Mouse (Mus musculus) embryo, embryonic 10 days (tissue): Measurements from ENCODE around the gene Kiss1.
A peak's percentile ranks its signal among the peaks of the same experiment; 100 is the strongest.
"Not testable (repeated sequence)": the region's sequence is repeated elsewhere in the genome, so short reads cannot be mapped to it uniquely, and the experiment has no call there.

Experiments
- DNase-seq: peaks from one replicate; pipeline ENCODE4 v3.0.0-alpha.2; 2015; ENCODE audit warnings: low spot score

Kiss1 gene

DNA sequence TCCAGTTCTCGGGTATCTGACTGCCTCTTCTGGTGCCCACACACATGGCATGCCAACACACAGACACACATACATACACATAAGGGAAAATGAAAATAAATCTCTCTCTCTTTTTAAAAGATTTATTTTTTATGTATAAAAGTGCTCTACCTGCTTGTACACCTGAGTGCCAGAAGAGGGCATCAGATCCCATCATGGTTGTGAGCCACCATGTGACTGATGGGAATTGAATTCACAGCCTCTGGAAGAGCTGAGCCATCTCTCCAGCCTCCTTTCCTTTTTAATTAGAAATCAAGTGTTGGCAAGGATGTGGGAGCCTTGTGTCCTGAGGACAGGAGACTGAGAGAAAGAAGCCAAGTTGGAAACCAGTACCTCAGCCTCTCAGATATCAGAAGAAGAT is 4.5 kb upstream of the Kiss1 start:
- no peak for DNase-seq

DNA sequence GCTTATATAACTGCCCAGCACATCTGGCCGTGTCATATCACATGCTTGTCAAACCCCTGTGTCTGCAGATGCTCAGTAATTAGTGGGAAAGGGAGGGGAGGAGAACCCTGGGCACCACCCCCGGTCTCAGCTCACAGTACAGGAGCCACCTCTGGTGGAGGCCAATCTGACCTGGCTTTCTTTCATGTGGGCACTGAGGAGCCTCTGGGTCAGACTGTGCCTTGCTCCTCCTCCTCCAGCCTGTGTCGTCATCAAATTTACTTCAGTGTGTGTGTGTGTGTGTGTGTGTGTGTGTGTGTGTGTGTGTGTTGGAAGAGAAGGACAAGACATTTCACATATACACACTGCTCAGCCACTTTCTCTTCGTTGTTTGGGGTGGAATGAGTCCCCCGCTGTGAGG is 1.7 kb downstream of the Kiss1 start:
- DNase-seq: no peak

DNA sequence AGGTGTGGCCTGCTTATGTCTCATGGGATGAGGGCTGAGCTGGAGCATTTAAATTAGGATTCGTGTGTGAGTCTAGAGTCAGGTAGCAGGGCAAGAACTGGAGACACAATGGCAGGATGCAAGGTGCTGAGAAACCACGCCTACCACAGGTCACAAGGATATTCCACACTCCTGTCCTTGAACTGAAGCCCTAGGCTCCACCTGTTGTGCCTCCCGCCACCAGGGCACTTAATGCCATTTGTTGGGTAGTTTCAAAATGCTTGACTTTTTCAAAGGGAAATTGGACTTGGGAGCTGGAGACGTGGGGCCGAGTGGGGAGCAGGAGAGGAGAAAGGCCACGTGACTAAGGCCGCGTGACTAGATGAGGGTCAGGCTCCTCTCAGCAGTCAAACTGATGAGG is 4.3 kb downstream of the Kiss1 start:
- no peak for DNase-seq

DNA sequence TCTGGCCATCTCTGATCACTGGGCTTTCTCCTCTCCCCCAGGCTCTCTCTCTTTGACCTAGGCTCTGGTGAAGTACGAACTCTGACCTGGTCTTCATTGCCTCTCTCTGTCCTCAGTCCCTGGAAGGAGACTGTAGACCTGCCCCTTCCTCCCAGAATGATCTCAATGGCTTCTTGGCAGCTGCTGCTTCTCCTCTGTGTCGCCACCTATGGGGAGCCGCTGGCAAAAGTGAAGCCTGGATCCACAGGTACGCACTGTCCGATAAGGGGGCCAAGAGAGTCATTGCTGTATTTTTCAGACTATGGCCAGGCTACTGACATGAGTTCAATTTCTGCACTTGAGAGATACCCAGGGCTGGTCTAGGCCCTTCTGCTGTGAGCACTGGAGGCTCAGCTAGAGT is 5.4 kb downstream of the Kiss1 start:
- no peak for DNase-seq

DNA sequence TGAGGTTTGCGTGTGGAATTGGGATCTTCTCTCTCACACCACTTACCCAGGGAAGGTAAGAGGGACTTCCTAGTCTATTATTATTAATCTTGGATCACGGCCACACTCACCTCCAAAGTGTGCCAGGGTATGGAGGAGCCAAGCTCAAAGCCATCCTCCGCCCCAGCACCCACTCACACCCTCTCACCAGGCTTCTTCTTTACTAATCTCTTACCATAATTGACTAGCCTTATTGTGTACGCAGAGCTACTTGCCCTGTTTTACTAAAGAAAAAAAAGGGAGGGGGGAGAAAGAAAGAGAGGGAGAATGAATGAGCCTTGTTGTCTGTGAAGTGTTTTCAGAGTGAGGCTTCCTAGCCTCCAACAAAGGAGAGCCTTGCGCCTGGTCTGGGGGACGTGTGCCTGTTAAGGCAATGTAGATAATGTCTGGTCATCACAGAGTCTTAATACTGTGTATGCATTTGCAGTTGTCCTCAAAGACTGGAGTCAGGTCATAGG is 6.7 kb downstream of the Kiss1 start:
- no peak for DNase-seq

DNA sequence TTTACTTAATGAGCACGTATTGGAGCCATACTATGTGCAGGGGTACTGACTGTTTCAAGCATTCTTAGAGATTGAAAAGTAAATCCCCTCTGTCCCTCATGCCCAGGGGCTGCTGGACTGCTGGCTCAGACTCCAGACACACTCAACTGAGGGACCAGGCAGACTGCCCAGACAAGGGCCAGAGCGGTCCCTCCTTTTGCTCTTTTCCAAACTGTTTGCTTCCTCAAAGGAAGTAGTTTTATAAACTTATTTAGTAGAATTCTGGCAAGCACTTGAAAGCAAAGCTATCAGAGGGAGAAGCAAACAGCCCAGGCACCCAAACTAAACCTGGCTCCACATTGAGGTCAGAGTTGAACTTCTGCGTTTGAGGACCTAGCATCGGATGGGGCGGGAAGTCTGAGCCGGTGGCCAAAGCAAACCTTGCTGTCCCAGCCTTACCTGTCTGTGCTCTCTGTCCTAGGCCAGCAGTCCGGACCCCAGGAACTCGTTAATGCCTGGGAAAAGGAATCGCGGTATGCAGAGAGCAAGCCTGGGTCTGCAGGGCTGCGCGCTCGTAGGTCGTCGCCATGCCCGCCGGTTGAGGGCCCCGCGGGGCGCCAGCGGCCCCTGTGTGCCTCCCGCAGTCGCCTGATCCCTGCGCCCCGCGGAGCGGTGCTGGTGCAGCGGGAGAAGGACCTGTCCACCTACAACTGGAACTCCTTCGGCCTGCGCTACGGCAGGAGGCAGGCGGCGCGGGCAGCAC is 7.4 kb downstream of the Kiss1 start:
- DNase-seq: peak; percentile 17

DNA sequence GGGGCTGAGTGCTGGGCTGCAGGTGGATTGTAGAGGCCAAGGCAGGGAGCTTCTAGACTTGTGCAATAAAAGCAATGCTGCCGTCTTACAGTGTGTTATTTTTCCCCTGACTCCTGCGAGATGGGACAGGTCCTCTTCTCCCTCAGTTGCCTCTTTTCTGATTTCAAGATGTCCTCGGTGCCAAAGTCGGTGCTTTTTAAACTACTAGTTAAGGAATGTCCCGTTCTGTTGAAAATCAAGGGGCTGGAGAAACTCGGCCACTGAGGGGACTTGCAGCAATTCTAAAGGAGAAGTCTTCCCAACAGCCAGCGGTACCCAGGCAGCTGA is 7.9 kb downstream of the Kiss1 start:
- DNase-seq: no peak

DNA sequence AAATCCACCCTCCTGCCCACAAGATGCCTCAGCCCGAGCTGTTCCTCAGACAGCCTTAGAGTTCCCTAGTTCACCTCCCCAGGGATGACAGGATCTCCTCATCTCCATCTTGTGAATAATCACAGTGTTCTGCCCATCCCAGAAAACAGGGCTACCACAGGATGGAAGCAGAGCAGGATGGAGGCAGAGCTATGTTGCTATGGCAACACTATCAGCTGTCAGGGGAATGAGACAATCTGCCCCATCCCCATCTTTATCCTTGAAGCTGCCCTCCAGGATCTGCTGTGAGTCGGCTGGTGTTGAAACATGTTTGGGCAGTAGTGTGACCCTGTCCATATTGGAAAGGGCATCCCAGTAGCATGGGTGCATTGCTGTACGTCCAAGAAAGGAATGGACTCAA is 9.5 kb downstream of the Kiss1 start:
- no peak for DNase-seq

DNA sequence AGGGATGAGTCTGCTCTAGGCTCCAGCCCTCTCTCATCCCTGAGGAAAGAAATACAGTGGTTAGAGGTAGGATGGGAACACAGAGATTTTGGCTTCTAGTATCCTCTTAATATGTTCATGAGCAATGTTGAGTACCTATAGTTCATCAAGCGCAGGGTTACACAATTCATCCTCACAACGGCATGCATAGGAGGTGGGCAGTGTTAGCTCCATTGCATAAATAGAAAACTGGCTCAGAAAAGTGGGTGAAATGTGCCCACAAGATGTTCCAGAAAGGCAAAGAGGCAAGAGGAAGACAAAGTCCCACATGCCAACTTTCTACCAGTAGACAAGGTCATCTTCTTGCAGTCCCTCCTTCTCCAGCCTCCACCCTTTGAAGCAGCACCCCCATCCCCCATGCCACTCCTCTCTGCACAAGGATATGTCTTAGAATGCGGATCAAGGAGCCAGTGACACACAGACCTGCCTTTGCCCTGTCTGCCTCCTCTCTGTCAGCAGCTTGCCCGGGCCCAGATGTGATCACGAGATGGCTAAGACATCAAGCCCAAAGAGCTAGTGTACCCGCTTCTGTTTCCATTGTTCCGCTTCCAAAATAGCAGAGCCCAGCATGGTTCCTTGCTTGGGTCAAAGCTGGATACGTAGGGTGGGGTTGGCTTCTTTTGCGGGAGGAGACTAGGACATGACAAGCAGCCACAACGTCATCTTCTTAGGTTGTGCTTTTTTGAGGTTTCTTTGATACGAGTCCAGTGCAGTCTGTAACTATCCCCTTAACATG is 11.2 kb downstream of the Kiss1 start:
- no peak for DNase-seq

DNA sequence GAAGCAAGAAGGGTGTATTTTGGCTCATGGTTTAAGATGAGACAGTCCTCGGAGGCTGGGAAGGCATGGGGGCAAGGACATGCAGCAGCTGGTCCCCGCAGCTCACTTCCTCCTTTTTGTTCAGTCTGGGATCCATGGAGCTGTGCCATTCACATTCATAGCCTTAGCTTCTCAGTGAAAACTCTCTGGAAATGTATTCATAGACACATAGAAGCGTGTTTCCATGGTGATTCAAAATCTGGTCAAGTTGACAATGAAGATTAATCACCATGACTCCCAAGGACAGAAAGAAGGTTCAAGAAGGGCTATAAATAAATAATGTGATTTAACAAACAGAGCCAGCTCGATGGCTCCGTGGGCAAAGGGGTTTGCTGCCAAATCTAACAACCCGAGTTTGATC is 12.3 kb downstream of the Kiss1 start:
- no peak for DNase-seq

DNA sequence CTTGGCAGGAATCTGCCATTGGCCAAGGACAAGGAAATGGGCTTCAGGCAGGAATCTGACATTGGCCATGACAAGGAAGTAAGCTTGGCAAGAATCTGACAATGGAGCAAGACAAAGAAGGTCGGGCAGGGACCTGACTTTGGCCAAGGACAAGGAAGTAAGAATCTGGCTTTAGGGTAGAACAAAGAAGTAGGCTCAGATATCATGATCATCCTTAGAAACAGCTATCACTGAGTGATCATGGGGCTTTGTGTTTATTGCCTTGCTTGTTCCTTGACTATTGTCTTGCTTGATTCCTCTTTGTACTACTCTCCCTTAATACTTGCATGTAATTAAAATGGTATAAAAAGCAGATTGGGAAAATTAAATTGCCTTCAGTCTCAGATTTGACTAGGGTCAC is 18.7 kb downstream of the Kiss1 start:
- not testable (repeated sequence) for DNase-seq

DNA sequence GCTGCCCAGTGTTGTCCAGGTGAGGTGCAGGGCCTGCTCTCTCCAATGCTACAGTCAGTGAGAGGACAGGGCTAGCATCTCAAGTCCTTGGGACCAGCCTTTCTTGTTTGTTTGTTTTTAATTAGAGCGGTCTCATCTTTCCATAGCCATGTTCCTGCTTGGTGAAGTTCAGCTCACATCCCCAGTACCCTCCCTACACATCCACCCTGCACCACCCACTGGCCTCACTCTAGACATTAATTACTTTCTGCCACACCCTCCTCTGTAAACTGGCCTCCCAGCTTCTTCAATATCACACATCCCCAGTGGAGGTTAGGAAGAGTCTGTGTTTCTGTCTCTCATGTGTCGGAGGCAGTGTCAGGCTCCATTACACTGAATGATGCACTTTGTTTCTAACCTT is 22.7 kb downstream of the Kiss1 start:
- no peak for DNase-seq

DNA sequence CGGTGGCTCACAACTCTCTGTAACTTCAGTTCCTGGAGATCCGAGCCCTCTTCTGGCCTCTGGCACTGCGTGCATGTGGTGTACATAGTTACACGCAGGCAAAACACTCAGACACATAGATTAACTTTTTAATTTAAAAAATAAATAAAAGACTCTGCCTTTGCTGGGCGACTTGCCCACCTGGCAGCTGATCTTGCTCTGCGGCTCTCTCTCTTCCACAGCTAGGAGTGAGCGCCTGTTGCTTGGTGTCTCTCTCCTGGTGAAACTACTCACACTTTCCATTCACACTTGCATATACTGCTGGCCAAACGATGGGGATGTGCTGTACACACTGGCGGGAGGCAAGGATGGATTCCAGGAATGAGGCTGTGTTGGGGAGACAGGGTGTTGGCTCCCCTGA is 24.9 kb downstream of the Kiss1 start:
- no peak for DNase-seq

DNA sequence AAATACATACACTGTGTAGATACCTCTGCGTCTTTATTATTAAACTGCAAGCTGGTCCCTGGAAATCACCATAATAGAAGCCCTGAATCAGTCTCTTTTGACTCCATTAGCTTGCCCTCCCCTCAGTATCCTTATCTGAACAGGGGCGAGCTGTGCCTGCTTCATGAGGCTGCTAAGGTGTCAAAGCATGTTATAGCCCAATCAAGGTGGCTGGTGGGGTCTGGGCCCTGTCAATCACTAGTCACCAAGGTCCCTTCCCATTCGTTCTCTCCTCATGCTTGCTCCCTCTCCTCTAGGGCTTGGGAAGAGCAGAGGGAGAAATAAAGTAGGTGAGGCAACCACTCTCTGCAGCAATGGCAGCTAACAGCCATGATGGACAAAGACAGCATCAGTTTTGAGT is 25.6 kb downstream of the Kiss1 start:
- DNase-seq: no peak

DNA sequence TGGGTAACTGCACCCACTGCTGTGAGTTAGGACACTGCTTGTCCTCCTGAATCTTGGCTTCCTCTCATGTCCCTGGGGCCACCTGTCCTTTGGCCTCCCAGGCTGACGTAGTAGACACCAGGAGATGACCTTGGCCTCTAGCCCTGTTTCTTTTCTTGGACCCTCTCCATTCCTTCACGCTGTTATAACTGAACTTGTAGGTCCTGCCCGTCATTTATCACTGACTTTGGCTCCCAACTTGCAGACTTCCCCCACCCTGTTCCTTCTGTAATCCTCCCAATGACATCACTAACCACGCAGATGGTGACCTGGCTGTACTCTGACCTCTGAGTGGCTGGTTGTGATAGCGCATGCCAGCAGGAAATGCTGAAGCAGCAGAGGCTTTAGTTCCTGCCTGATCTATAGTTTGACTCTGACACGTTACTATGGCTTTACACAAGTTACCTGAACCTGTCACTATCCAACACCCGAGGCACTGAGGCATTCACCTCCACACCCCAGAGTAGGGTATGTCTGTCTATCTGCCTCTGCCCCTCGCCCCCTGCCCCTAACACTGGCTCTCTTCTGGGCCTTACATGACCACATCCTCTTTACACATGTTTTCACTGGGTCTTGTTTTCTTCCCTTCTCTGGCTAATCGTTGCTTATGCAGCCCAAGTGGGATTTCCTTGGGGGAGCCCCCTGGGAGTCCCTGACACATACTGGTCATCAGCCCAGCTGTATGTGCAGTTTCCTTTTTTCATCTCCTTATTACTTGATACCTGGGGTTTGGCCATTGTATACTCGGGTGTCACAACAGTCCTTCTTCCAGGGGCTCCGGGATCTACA is 26.2 kb downstream of the Kiss1 start:
- DNase-seq: no peak

DNA sequence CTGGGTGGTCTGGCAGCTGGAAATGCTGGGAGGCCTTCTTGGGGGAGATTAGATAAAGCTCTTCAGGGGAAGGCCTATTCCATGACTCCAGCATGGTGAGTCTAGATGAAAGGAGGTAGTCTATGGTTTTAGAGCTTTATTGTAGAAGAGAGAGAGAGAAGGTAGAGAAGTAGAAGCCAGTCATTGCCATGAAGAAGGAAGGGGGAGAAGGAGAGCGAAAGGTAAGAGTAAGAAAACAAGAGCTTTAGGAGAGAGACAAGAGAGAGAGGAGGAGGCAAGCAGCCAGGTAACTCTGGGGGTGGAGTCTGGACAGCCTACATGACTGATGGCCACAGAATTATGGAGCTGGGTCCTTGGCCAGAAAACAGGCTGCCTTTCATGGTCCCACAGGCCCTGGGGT is 28.5 kb downstream of the Kiss1 start, which contains the start of gene Ren1:
Gene Ren1, plus strand, starts transcription at position 301 of the 400 bp plus-strand sequence.
- no peak for DNase-seq

DNA sequence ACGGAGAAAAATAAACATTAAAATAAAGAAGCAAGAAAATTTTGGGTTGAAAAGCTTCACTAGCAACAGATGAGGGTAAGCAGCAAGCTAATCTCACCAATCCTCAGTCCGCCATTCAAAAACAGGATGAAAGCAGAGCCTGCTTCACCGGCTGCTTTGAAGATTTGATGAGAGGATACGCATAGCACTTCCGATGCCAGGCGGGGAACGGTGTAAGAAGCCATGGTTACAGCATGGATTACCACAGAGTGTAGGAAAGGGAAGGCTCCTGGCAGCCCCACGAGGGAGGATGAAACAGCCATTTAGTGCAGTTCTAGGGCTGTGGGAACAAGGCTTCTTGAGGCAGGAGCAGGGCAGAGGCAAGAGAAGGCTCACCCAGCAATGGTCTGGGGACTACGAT is 30.1 kb downstream of the Kiss1 start:
- DNase-seq: no peak

DNA sequence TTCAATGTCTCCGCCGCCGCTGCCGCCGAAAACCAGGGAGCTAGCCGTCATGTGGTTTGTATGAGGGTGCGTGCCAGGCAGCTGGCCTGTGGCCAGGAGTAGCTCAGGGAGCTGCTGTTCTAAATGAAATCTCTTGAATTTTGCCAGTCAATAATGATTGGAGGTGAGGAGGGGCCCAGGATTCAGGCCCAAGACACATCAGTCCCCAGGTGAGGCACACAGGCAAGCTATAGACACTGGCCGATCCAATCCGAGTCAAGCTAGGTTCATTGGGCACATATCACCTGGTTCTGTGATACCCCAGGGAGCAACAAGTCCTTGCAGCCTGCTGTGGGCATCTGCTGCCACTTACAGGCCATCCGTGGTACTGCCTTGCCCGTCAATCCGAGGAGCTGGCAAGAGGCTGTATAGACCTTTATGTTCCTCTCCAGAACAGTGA is 31.7 kb downstream of the Kiss1 start:
- DNase-seq: peak; percentile 86

DNA sequence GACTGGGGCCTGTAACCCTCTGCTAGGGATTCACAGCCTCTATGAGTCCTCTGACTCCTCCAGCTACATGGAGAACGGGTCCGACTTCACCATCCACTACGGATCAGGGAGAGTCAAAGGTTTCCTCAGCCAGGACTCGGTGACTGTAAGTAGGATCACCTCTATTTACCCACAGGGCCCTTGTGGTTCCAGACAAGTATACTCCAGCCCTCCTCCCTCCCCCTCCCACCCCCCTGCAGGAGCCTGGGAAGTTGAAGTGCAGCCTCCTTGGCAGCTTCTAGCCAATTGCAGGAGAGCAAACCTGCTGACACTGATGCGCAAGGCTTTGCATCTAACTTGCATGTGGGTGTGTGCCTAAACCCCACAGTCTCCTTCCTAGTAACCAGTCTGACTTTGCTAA is 33.8 kb downstream of the Kiss1 start:
- no peak for DNase-seq

DNA sequence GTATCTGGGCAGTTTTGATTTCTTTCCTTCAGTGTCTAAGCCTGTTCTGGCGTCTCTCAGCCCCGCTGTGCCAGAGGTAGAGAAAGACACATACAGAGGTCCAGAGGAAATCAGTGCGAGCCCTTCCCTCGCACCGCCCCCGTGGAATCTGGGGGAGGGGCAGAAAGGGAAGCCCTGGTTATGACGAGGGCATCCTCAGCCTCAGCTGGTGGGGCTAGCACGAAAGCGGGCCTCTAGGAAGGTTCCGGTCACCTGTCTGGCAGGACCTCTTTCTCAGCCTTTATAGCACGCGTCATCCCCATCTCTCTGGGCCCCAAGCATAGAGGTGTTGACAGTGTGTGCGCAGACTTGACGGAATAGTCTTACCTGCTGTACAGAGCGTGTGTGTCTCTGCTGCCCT is 34.2 kb downstream of the Kiss1 start:
- DNase-seq: no peak

DNA sequence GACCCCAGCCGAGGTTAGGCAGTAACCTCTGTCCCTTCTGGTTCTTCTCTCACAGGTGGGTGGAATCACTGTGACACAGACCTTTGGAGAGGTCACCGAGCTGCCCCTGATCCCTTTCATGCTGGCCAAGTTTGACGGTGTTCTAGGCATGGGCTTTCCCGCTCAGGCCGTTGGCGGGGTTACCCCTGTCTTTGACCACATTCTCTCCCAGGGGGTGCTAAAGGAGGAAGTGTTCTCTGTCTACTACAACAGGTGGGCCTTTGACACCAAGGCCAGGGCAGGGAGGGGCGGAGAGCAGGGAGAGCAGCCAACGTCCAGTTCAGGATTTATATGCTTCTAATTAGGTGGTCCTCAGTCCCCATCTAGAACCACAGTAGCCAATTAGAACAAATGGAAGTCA is 34.7 kb downstream of the Kiss1 start:
- no peak for DNase-seq

DNA sequence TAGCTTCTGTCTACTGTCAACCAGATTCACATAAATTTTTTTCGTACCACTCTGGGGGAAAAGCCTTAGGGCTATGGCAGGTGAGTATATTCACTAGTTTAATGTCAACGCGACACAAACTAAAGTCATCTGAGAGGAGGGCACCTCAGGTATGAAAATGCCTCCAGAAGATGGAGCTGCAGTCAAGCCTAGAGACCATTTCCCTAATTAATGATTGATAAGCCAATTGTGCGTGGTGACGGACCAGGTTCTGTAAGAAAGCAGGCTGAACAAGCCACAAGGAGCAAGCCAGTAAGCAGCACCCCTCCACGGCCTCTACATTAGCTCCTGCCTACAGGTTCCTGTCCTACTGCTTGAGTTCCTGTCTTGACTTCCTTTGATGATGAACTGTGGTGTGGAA is 39.3 kb downstream of the Kiss1 start:
- DNase-seq: no peak

DNA sequence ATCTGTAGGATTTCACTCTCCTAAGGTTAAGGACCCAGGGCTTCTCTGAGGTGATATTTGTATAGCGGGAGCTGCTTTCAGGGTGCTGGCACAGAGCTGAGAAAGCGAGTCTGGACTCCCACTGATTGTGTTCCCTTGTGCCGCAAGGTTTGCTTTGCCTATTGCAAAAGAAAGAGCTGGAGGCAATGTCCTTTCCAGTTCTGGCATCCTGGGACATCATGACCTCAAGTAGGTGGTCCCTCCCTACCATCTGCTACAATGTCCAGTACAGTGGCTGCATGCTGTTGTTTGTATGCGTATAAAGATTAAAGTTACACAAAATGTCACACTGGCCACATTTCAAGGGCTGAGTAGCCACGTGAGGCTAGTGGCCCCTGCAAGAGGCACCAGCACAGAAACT is 40.4 kb downstream of the Kiss1 start:
- DNase-seq: no peak
